Mouse (Mus musculus): ENCODE measurements around the gene Agpat4. TPM values are rescaled to one million over a fixed set of nuclear protein-coding genes. Genes with fewer than 3 reads are reported as not detected.

Gene Agpat4
- total RNA-seq (2018; cell fraction: chromatin; rRNA removed) = 10 to 100 TPM in 12 of 26 experiments, 1 to 10 TPM in 14; 3.6 to 32.2 (median 8.6) TPM
- total RNA-seq (2018; cell fraction: cytosol; rRNA removed) = 10 to 100 TPM in 5 of 26 experiments, 1 to 10 TPM in 21; 5.8 to 15.9 (median 8.2) TPM
- 10 to 100 TPM in 13 of 26 experiments, 1 to 10 TPM in 13; 4.5 to 26.1 (median 9.9) TPM for total RNA-seq (2018; cell fraction: nucleus; rRNA removed)
- 7.5 to 13.8 TPM (median 8.0 TPM) in 3 replicates for polyA plus RNA-seq (2018)

DNA sequence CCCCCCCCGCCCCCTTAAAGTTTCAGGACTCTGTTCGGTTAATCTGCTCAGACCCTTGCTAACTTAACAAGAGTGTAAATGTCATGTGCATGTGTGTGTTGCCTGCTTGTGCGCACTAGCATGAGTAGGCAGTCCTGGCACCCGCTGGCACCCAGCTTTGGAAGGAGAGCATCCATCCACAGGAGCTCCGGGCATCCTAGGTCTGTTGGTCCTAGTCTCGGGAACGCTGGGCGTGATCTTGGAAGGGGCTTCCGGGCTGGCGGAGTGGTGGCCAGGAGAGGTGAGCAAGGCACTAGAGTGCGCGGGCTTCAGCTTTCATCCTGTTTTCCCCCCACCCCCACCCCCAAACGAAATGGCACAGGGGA lies at the start of gene Agpat4:
Agpat4 (plus strand) TSS at position 144 of the 365 bp plus-strand sequence.
- Histone ChIP-seq H3K36me3 (ENCODE audit: inconsistent target) (no peaks in the 10 kb centered on the region), H3K27ac (peak within 1 kb of the TSS; percentile 56), H3K4me3 (ENCODE audit: inconsistent target) (peak within 1 kb of the TSS; percentile 78), H3K79me2 (ENCODE audit: inconsistent target) (peaks cover 17% of the 10 kb centered on the region)
- 5% methylated on average over 13 of the region's 13 CpGs for WGBS (ENCODE audit: missing documents)

DNA sequence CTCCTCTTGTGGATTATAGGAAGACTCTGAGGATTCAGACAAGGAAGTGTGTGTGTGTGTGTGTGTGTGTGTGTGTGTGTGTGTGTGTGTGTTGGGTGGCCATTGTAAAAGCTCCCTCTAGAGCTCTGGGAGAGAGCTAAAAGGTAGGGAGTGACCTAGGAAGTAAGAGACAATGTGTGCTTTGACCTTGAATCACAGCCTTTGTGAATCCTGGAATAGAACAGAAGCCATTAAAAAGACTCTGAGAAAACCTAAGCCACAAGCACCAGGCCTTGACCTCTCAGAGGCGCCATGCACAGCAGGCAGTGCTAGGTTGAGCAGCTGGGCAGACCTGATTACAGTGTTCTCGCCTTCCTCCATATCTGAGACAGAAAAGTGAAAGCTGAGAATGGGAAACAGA lies 41.7 kb upstream of the Agpat4 start:
- WGBS (ENCODE audit: missing documents) = 80% methylated on average over 2 of the region's 2 CpGs

GRCm38 (mm10) chr17:12080656-12081495 lies 37.6 kb upstream of the Agpat4 start:
- Histone ChIP-seq H3K27ac (no peak overlapping the region), H3K4me3 (ENCODE audit: inconsistent target) (no peak overlapping the region), H3K36me3 (ENCODE audit: inconsistent target) (no peaks in the 10 kb centered on the region), H3K79me2 (ENCODE audit: inconsistent target) (no peaks in the 10 kb centered on the region)
- WGBS (ENCODE audit: missing documents) = 63% methylated on average over 20 of the region's 20 CpGs

More for the DNA sequence above, 41.7 kb upstream of the Agpat4 start:
- no peak overlapping the region for H3K27ac ChIP-seq
- H3K4me3 ChIP-seq (ENCODE audit: inconsistent target) = no peak overlapping the region
- no peaks in the 10 kb centered on the region for H3K36me3 ChIP-seq (ENCODE audit: inconsistent target)
- no peaks in the 10 kb centered on the region for H3K79me2 ChIP-seq (ENCODE audit: inconsistent target)

GRCm38 (mm10) chr17:12082201-12082600 lies 36.3 kb upstream of the Agpat4 start:
- WGBS (ENCODE audit: missing documents) = 90% methylated on average over 5 of the region's 5 CpGs

DNA sequence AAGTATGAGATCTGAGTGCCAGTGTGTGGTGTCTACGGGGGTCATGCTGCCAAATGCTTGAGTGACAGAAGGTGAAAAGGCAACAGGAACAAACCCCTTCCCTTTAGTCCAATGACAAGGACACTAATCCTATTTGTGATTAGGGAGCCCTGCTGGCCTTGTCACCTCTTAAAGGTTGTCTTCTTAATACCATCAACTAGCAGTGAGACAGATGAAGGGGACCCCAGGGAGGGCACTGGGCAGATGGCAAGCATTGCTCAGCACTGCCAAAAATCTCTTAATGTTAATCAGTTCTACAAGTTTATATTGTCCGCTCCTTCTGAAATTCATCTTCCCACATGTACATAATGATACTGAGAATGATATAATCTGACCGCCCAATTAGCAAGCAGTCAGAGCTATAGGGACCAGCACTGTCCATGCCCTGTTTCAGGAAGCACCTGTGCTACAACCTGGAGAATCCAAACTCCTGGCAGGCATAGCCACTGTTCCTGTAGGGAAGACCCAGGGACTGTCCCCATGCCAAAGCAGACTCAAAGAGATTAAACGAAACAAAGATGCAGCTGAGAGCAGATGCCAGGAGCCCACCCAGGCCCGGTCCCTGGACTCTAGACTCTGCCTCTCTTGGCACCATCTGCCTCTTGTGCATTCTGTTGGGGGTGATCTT lies 28.1 kb upstream of the Agpat4 start:
- Histone ChIP-seq H3K27ac (no peak overlapping the region), H3K4me3 (ENCODE audit: inconsistent target) (no peak overlapping the region), H3K36me3 (ENCODE audit: inconsistent target) (no peaks in the 10 kb centered on the region), H3K79me2 (ENCODE audit: inconsistent target) (no peaks in the 10 kb centered on the region)
- 84% methylated on average over 5 of the region's 5 CpGs for WGBS (ENCODE audit: missing documents)

More at GRCm38 (mm10) chr17:12082201-12082600, 36.3 kb upstream of the Agpat4 start:
- no peaks in the 10 kb centered on the region for H3K79me2 ChIP-seq (ENCODE audit: inconsistent target)
- H3K4me3 ChIP-seq (ENCODE audit: inconsistent target) = no peak overlapping the region
- H3K27ac ChIP-seq = no peak overlapping the region
- no peaks in the 10 kb centered on the region for H3K36me3 ChIP-seq (ENCODE audit: inconsistent target)

DNA sequence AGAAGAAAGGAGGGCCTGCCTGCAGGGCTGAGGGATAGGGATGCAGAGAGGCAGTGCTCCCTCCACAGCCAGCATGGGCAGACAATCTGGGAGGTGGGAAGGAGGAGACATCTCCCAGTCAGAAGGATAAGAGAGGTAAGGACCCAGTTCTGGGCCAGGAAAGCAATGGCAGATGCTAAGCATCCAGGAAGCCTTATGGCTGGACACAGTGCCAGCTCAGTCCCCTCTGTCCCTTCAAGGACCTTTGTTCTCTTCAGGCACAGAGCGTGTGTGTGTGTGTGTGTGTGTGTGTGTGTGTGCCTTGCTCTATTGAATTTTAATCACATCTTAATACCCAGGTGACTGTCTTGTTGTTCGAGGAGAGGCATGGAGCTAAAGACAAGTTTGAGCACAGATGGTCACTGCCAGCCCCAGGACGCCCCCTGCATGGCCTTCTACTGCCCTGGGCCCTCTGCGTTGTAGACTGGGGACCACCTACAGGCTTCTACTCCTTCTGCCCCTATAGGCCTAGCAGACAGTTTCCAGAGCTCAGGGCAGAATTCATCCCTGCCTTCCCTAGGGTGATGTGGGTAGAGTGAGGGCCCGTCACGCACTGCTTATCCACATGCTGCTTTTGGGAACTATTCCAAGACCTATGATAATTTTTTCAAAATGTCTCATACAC lies 25.5 kb upstream of the Agpat4 start:
- WGBS (ENCODE audit: missing documents) = 95% methylated on average over 5 of the region's 6 CpGs
- H3K36me3 ChIP-seq (ENCODE audit: inconsistent target) = no peaks in the 10 kb centered on the region
- no peak overlapping the region for H3K27ac ChIP-seq
- H3K79me2 ChIP-seq (ENCODE audit: inconsistent target) = no peaks in the 10 kb centered on the region
- H3K4me3 ChIP-seq (ENCODE audit: inconsistent target) = no peak overlapping the region

DNA sequence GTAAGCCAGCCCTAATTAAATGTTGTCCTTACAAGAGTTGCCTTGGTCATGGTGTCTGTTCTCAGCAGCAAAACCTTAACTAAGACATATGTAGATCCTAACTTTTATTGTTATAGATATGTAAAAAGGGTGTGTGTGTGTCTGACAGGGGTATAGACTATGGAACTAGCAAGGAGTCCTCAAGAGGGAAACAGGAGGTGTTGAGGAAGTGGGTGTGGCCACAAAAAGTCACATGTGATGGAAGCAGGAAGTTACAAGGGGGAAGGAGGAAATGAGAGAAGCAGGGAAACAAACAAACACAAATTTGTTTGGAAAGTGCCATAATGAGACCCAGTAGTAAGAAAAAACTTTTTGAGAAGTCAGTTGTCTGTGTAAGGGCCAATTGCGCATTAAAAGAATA lies 24.5 kb upstream of the Agpat4 start:
- 95% methylated on average over 1 of the region's 1 CpGs for WGBS (ENCODE audit: missing documents)
- Histone ChIP-seq H3K4me3 (ENCODE audit: inconsistent target) (no peak overlapping the region), H3K79me2 (ENCODE audit: inconsistent target) (no peaks in the 10 kb centered on the region), H3K36me3 (ENCODE audit: inconsistent target) (no peaks in the 10 kb centered on the region), H3K27ac (no peak overlapping the region)

DNA sequence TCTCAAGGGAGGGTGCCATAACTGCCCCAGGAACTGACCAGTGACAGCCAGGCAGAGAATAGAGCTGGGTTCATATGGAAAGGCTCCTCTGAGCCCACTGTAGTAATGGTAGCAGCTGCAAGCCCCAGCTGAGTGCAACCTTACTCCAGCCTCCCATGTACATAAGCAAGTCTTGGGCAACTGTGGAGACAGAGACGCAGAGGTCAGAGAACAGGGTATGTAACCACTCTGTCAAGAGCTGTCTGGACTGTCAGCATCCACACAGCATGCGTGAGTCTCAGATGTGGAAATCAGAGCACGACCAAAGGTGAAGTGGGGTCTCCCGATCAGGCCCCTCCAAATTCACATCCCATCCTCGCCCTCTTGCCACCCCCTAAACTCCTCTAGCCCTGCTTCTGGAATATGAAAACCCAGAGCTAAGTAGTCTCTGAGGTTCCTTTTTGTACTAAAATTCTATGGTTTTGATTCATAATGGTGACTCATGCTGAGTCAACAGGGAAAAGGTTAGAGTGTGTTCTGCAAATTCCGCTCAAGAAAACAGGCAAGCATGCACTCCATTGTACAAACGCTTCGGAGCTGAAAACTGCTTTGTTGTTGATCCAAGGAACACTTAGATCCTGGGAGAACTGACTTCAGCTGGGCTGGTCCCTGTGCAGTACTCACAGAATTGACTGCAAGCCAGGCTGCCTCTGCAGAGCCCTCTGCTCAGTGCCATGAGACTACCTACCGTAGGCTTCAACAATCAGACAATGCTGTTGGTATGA lies 23.5 kb upstream of the Agpat4 start:
- Histone ChIP-seq H3K36me3 (ENCODE audit: inconsistent target) (no peaks in the 10 kb centered on the region), H3K79me2 (ENCODE audit: inconsistent target) (no peaks in the 10 kb centered on the region), H3K4me3 (ENCODE audit: inconsistent target) (no peak overlapping the region), H3K27ac (peak overlapping the region; percentile 5; the same call in 1 of the 2 replicates)
- WGBS (ENCODE audit: missing documents) = 82% methylated on average over 9 of the region's 9 CpGs

DNA sequence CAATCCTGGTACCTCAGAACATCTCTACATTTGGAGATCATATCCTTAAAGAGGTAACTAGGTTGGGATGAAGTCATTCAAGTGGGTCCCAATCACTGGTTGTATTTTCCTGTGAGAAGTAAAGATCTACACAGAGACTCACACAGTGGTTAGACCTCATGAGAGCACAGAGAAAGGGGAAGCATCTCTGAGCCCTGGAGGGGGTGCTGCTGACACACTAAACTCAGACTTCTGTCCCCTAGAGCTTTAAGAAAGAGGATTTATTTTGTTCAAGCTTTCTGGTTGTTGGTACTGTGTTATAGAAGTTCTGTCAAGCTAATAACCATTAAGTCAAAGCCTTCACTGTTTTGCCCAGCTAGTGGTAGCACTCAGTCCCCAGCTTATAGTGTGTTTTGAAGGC lies 19.1 kb upstream of the Agpat4 start:
- Histone ChIP-seq H3K4me3 (ENCODE audit: inconsistent target) (no peak overlapping the region), H3K79me2 (ENCODE audit: inconsistent target) (no peaks in the 10 kb centered on the region), H3K27ac (no peak overlapping the region), H3K36me3 (ENCODE audit: inconsistent target) (no peaks in the 10 kb centered on the region)

DNA sequence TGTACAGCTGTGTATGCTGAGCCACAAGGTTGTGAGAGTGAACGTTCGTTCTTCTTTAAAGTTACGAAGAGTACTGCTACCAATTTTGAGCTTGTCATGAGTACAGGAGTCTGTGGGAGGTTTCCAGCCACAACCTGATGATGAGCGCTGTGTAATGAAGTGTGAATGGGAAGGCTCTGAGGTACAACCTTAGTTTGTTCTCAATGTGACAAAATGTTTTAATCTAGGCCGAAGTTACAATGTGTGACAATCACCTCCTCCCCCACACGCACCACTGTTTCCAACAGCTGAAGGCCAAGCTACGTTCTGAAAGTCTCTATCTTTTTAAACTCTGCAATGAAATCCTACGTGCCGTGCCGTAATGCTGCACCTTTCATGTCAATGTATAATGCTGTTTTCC lies 16.2 kb upstream of the Agpat4 start:
- H3K36me3 ChIP-seq (ENCODE audit: inconsistent target) = no peaks in the 10 kb centered on the region
- 94% methylated on average over 10 of the region's 10 CpGs for WGBS (ENCODE audit: missing documents)
- H3K4me3 ChIP-seq (ENCODE audit: inconsistent target) = no peak overlapping the region
- no peak overlapping the region for H3K27ac ChIP-seq
- no peaks in the 10 kb centered on the region for H3K79me2 ChIP-seq (ENCODE audit: inconsistent target)

DNA sequence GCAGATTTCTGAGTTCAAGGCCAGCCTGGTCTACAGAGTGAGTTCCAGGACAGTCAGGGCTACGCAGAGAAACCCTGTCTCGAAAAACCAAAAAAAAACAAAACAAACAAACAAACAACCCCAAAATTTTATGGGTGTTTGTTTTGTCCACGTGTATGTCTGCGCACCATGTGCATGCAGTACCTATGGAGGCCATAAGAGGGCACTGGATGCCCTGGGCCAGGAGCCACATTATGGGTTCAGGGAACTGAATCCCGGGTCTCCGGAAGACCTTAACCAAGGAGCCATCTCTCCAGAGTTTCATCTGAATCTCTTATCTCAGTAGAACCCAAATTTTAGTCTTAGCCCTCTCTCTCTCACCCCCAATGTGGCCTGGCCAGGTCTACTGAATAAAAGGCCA lies 14.7 kb upstream of the Agpat4 start:
- H3K79me2 ChIP-seq (ENCODE audit: inconsistent target) = no peaks in the 10 kb centered on the region
- 90% methylated on average over 6 of the region's 6 CpGs for WGBS (ENCODE audit: missing documents)
- H3K4me3 ChIP-seq (ENCODE audit: inconsistent target) = no peak overlapping the region
- H3K27ac ChIP-seq = no peak overlapping the region
- H3K36me3 ChIP-seq (ENCODE audit: inconsistent target) = no peaks in the 10 kb centered on the region

- Histone ChIP-seq H3K79me2 (ENCODE audit: inconsistent target) (no peaks in the 10 kb centered on the region), H3K4me3 (ENCODE audit: inconsistent target) (no peak overlapping the region), H3K36me3 (ENCODE audit: inconsistent target) (no peaks in the 10 kb centered on the region), H3K27ac (no peak overlapping the region)
- WGBS (ENCODE audit: missing documents) = 96% methylated on average over 7 of the region's 7 CpGs
These were observed 14.3 kb upstream of the Agpat4 start for GRCm38 (mm10) chr17:12104245-12104644.

GRCm38 (mm10) chr17:12104690-12105089 lies 13.8 kb upstream of the Agpat4 start:
- no peaks in the 10 kb centered on the region for H3K79me2 ChIP-seq (ENCODE audit: inconsistent target)
- H3K4me3 ChIP-seq (ENCODE audit: inconsistent target) = no peak overlapping the region
- 93% methylated on average over 4 of the region's 6 CpGs for WGBS (ENCODE audit: missing documents)
- H3K27ac ChIP-seq = no peak overlapping the region
- no peaks in the 10 kb centered on the region for H3K36me3 ChIP-seq (ENCODE audit: inconsistent target)

- no peaks in the 10 kb centered on the region for H3K36me3 ChIP-seq (ENCODE audit: inconsistent target)
- 79% methylated on average over 4 of the region's 4 CpGs for WGBS (ENCODE audit: missing documents)
- H3K79me2 ChIP-seq (ENCODE audit: inconsistent target) = no peaks in the 10 kb centered on the region
- no peak overlapping the region for H3K27ac ChIP-seq
- H3K4me3 ChIP-seq (ENCODE audit: inconsistent target) = no peak overlapping the region
These were observed 12.2 kb upstream of the Agpat4 start for GRCm38 (mm10) chr17:12106255-12106654.

All from macrophage (primary cell).